Mouse (Mus musculus): Measurements from ENCODE around the gene Adgrg3.

The Adgrg3 gene

GRCm38 (mm10) chr8:94992996-94993724 lies 24.3 kb upstream of the Adgrg3 start:
- no peak for DNase-seq (ENCODE audit: low read depth, low spot score)

- DNase-seq (ENCODE audit: low read depth, low spot score) = peak; percentile 80
Measured at GRCm38 (mm10) chr8:94994006-94994405, 23.5 kb upstream of the Adgrg3 start.

GRCm38 (mm10) chr8:94994510-94994909 lies 23.0 kb upstream of the Adgrg3 start:
- no peak for DNase-seq (ENCODE audit: low read depth, low spot score)

GRCm38 (mm10) chr8:94995336-94995893 lies 22.1 kb upstream of the Adgrg3 start:
- no peak for DNase-seq (ENCODE audit: low read depth, low spot score)

GRCm38 (mm10) chr8:94996037-94996436 lies 21.5 kb upstream of the Adgrg3 start:
- DNase-seq (ENCODE audit: low read depth, low spot score) = no peak

- no peak for DNase-seq (ENCODE audit: low read depth, low spot score)
Measured at GRCm38 (mm10) chr8:94996899-94997856, 20.3 kb upstream of the Adgrg3 start.

- DNase-seq (ENCODE audit: low read depth, low spot score) = no peak
Measured at GRCm38 (mm10) chr8:94997857-94998243, 19.6 kb upstream of the Adgrg3 start.

- no peak for DNase-seq (ENCODE audit: low read depth, low spot score)
Measured at GRCm38 (mm10) chr8:94998431-94998830, 19.1 kb upstream of the Adgrg3 start.

- no peak for DNase-seq (ENCODE audit: low read depth, low spot score)
Measured at GRCm38 (mm10) chr8:94999004-94999403, 18.5 kb upstream of the Adgrg3 start.

- DNase-seq (ENCODE audit: low read depth, low spot score) = no peak
Measured at GRCm38 (mm10) chr8:94999956-95000355, 17.5 kb upstream of the Adgrg3 start.

- DNase-seq (ENCODE audit: low read depth, low spot score) = peak; percentile 72
Measured at GRCm38 (mm10) chr8:95000684-95001083, 16.8 kb upstream of the Adgrg3 start.

- DNase-seq (ENCODE audit: low read depth, low spot score) = no peak
Measured at GRCm38 (mm10) chr8:95001165-95001564, 16.3 kb upstream of the Adgrg3 start.

- DNase-seq (ENCODE audit: low read depth, low spot score) = peak; percentile 85
Measured at GRCm38 (mm10) chr8:95001655-95002054, 15.8 kb upstream of the Adgrg3 start.

- DNase-seq (ENCODE audit: low read depth, low spot score) = no peak
Measured at GRCm38 (mm10) chr8:95002089-95002655, 15.3 kb upstream of the Adgrg3 start.

- no peak for DNase-seq (ENCODE audit: low read depth, low spot score)
Measured at GRCm38 (mm10) chr8:95012442-95012919, 5.0 kb upstream of the Adgrg3 start.

- no peak for DNase-seq (ENCODE audit: low read depth, low spot score)
Measured at GRCm38 (mm10) chr8:95015866-95016265, 1.6 kb upstream of the Adgrg3 start.

- no peak for DNase-seq (ENCODE audit: low read depth, low spot score)
Measured at GRCm38 (mm10) chr8:95016684-95017083, 808 bp upstream of the Adgrg3 start.

- DNase-seq (ENCODE audit: low read depth, low spot score) = no peak
Measured at GRCm38 (mm10) chr8:95017969-95018635, 610 bp downstream of the Adgrg3 start.

GRCm38 (mm10) chr8:95020293-95020777 lies 2.8 kb downstream of the Adgrg3 start:
- DNase-seq (ENCODE audit: low read depth, low spot score) = no peak

- no peak for DNase-seq (ENCODE audit: low read depth, low spot score)
Measured at GRCm38 (mm10) chr8:95020821-95021220, 3.3 kb downstream of the Adgrg3 start.

- DNase-seq (ENCODE audit: low read depth, low spot score) = no peak
Measured at GRCm38 (mm10) chr8:95023201-95023600, 5.7 kb downstream of the Adgrg3 start.

All from forelimb bud, embryonic 11.5 days (tissue).